Mouse (Mus musculus): ENCODE measurements around the gene Gm49450.

DNA sequence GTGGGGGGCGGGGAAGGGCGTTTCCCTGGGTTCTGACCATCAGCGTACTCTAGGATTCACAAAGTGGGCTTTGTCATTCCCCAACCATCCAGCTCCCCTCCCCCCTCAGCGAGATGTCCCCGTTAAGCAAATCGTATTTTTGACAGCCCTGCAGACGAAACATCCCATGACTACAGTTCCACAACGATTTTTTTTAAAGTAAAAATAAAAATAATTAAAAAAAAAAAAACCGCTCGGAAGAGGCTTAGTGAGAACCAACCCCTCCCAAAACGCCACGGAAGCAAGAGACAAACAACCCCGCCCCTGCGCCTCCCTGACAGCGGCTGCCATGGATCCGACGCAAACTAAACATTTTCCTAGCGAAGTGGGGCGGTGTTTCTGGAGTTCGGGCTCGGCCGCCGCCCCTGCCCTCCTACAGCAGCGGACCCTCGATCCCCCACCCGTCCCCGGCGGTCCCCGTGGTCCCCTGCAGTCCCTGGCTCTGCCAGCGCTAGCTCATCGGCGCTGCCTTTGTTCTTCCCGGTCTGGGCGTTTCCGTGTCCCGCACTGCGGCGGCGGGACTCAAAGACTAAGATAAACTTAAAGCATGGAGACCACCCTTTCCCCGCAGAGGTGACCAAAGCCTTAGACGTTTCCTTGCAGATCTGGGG lies 475 bp downstream of the Gm49450 start:
- TF ChIP-seq POLR2A (IDR thresholded peaks at IDR 0.05; ENCODE audit: control insufficient read depth, low read depth, low read length) (no peak), CTCF (IDR thresholded peaks at IDR 0.05; ENCODE audit: control insufficient read depth, insufficient read depth, insufficient replicate concordance, low read depth, low read length) (0 out of 2 replicates have a peak, but pooled peaks have one; percentile 4)

Measured in testis, adult 2 months (tissue).